Mouse (Mus musculus): Measurements from ENCODE around the gene Egln3.
A peak's percentile ranks its signal among the peaks of the same experiment; 100 is the strongest.

Egln3 gene

GRCm38 (mm10) chr12:54202765-54203655 is 650 bp downstream of the Egln3 start:
- peak; percentile 14 for DNase-seq (ENCODE audit: low read depth, low spot score)

GRCm38 (mm10) chr12:54202276-54202675 is 1.4 kb downstream of the Egln3 start:
- DNase-seq (ENCODE audit: low read depth, low spot score), result peak; percentile 67

DNA sequence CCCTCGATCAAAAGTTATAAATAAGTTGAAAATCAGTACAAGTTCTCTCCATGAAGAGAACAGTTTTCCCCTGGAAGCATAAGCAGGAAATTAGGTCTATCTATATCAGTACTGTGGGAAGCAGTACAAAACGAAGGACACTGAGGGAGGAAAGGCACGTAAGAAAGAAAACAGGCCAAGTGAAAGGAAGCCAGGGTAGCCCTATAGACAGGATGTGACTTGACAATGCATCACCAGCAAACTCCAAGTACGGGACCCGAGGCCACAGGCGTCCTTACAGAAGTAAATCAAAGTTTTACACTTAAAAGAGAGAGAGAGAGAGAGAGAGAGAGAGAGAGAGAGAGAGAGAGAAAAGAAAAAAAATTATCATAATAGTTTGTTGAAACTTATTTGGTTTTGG is 2.8 kb downstream of the Egln3 start:
- peak; percentile 61 for DNase-seq (ENCODE audit: low read depth, low spot score)

- peak; percentile 80 for DNase-seq (ENCODE audit: low read depth, low spot score)
Measured at GRCm38 (mm10) chr12:54200172-54200571, 3.5 kb downstream of the Egln3 start.

GRCm38 (mm10) chr12:54198282-54198918 is 5.3 kb downstream of the Egln3 start:
- peak; percentile 40 for DNase-seq (ENCODE audit: low read depth, low spot score)

DNA sequence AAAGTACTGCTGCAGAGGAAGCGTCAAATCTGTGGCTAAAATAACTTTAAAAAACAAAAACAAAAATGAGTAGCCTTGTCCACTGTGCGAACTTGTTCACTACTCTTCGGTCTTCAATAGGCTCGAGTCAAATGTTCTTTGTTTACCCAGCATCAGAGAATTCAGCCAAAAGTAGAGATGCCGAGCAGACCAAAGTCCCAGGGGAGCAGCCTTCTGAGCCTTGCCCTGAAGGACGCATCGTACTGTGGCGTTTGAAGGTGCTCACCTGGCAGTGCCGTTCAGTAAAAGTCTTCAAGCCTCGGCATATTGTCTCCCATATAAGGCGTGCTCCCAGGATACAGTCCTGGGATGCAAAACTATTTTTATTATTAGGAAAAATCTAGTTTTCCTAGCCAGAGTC is 5.8 kb downstream of the Egln3 start:
- no peak for DNase-seq (ENCODE audit: low read depth, low spot score)

- DNase-seq (ENCODE audit: low read depth, low spot score), result no peak
Measured at GRCm38 (mm10) chr12:54197301-54197782, 6.3 kb downstream of the Egln3 start.

- DNase-seq (ENCODE audit: low read depth, low spot score), result no peak
Measured at GRCm38 (mm10) chr12:54196881-54197280, 6.8 kb downstream of the Egln3 start.

DNA sequence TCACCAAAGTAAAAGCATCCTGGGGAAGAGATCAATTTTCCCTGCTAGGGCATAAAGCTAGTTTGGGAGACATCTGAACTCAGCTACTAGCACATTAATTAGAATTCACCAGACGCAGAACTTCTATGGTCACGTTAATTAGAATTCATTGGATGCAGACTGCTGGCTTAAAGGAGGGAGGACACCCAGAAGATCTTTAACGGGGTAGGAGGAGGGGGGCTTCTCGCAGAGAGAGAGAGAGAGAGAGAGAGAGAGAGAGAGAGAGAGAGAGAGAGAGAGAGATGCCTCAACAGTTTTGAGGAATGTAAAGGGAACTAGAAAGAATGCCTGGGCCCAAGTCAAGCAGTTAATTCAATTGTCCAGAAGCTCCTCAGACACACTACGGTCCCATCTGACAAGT is 9.5 kb downstream of the Egln3 start:
- no peak for DNase-seq (ENCODE audit: low read depth, low spot score)

- no peak for DNase-seq (ENCODE audit: low read depth, low spot score)
Measured at GRCm38 (mm10) chr12:54192305-54192661, 11.4 kb downstream of the Egln3 start.

- peak; percentile 95 for DNase-seq (ENCODE audit: low read depth, low spot score)
Measured at GRCm38 (mm10) chr12:54191608-54192304, 11.9 kb downstream of the Egln3 start.

- DNase-seq (ENCODE audit: low read depth, low spot score), result peak; percentile 19
Measured at GRCm38 (mm10) chr12:54191181-54191580, 12.5 kb downstream of the Egln3 start.

GRCm38 (mm10) chr12:54187812-54188600 is 15.7 kb downstream of the Egln3 start:
- DNase-seq (ENCODE audit: low read depth, low spot score), result peak; percentile 96

DNA sequence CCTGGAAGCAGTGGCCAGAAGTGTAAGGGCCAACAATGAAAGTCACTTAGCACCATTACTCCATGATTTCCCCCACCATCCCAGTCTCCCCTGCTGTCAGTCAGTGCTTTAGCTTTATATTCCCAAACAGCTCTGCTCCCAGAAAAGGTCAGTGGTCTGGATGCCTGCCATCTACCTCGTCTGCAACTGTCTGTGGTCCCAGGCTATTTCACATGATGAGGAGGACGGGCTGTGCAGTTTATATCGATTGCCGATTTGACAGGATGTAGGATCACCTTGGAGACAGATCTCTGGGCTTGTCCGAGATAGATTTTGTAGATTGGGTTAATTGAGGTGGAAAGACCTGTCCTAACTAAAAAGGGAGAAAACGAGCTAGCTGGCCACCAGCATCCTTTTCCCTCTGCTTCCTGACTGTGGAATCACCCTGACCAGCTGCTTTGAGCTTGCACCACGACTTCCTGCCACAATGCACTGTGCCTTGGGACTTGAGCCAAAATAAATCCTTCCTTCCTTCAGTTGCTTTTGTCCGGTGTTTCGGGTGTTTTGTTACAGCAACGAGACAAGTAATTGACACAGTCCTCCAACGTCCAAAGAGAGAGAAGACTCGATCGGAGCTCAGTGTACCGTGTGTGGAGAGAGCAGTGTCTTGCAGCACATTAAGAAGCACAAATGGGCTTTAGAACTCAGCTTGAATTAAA is 16.6 kb downstream of the Egln3 start:
- DNase-seq (ENCODE audit: low read depth, low spot score), result peak; percentile 87

DNA sequence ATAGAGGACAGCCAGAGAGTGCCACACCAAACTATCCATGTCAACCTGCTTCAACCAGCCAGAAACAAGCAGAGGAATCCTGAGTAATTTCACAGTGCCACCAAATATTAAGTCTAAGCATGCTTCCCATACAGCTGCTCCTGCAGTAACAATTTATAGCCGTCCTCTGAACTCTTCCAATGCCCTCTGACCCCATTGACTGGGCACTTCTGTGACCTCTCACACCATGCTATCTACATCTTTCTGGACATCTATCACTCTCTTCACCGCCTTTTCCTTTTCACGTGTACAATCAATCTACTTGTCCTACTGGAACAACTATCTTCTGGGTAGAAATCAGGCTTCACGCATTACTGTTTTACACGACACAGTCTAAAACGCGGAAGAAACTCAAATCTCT is 19.4 kb downstream of the Egln3 start:
- no peak for DNase-seq (ENCODE audit: low read depth, low spot score)

DNA sequence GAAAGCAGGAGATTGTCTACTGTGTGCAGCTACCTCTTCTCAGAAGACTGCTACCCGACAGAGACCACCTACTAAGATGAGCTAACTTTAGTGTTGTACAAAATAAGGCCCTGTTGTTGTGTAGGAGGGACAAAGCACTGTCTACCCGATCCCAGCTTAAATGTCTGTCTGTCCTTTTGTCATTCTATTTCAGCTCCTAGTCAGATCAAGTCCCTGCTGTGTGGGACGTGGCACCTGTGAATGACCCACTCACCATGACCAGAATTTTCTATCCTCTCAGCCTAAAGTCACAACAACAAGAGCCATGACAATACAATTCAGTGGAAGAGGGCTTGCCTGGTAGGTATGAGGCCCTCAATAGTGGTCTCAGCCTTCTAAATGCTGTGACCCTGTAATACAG is 25.3 kb downstream of the Egln3 start:
- DNase-seq (ENCODE audit: low read depth, low spot score), result no peak

DNA sequence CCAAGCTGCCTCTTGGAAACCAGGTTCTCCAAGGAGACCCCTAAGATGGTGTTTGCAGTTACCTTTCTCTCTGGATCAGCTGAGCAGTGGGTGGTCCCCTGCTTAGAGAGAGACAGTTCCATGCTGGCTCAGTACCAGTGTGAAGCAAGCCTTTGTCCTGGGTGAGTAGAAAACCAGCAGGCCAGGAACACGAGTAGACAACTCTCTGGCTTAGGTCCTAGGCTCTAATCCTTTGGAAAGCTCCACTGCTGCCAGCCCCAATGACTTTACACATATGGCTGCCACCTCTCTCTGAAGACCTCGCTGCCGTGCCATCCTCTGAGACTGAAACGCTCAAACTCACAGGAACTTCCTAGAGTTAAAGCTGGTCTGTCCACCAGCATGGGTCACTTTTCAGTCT is 34.9 kb downstream of the Egln3 start:
- DNase-seq (ENCODE audit: low read depth, low spot score), result no peak

DNA sequence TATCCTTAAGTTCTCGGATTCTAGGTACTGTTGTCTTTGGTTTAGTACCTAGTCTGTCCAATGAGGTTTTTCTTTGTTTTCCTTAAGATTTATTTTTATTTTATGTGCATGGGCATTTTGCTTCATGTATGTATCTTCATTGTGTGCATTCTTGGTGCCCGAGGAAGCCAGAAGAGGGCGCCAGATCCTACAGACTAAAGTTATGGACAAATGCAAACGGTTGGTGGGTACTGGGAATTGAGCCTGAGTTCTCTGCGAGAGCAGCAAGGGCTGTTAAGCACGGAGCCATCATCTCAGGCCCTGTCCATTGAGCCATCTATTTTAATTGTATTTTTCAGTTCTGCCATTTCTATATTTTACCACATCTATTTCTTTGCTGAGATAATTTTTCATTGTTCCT is 35.9 kb downstream of the Egln3 start:
- DNase-seq (ENCODE audit: low read depth, low spot score), result peak; percentile 12

- no peak for DNase-seq (ENCODE audit: low read depth, low spot score)
Measured at GRCm38 (mm10) chr12:54164724-54165050, 39.0 kb downstream of the Egln3 start.

DNA sequence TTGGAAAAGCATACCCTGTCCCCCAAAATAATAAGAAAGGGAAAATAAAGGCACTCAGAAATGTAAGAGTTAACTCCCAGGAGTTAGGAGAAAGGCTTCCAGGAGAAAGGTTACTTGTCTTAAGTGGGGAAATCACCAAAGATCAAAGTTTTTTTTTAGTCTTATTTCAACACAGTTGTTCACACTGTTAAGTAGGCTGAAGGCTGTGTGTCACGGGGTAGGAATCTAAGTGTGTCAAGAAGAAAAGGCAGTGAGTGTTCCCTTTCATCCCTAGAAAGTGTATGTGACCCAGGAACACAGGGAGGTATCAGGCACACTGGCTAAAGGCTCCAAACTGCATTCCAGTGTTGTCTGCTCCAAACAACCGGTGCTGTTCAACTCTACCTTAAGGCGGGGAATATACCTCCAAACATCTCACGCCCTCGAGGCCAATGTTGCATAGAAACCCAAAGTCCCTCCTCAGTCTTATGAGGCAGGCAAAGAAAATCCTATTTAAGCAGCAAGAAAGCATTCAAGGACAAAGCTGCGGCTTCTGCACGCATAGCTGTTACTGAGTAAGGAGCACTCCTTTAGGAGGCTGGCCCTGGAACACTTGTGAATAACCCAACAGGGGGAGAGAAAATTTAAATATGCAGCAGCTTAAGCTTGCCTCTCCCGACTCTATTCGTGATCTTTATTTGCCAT is 39.5 kb downstream of the Egln3 start:
- peak; percentile 7 for DNase-seq (ENCODE audit: low read depth, low spot score)

Measured in 3T3-L1 (cell line).